Mouse (Mus musculus) urinary bladder, adult 18-20 months (tissue): Measurements from ENCODE around the gene Fxn.

Experiments
- DNase-seq, 2 experiments: peaks; one replicate each; pipeline ENCODE4 v3.0.0; 2022; ENCODE audit warnings: low spot score in 2 of 2, mixed read lengths in 2 of 2

Fxn gene

DNA sequence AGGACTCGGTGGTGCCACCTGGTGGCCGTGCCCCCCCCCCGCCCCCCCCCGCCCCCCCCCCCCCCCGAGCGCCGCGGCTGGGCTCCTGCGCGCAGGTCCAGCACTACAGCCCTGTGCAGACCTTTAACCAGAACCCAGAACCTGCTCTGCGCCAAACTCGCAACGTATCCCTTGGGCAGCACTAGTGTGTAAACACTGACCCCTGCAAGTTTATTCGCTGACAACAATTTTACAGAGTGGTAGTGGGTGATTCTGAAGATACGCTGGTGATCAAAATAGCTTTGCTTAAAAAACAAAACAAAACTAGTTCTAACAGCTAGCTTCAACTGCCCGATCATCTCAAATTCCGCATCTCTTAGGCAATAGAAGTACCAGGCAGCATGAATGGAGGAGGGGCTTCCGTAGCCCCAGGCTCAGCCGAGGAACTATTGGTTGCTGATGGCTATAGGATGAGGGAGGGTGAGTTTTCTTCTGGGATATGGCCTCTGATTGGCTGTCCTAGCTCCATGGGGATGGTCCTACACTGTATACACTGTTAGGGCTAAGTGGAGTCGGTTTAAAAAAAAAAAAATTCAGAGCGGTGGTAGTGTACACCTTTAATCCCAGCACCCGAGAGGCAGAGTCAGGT lies at the start of gene Fxn:
Gene Fxn, minus strand, starts transcription at position 5 of the 628 bp plus-strand sequence.
- no peak for DNase-seq

DNA sequence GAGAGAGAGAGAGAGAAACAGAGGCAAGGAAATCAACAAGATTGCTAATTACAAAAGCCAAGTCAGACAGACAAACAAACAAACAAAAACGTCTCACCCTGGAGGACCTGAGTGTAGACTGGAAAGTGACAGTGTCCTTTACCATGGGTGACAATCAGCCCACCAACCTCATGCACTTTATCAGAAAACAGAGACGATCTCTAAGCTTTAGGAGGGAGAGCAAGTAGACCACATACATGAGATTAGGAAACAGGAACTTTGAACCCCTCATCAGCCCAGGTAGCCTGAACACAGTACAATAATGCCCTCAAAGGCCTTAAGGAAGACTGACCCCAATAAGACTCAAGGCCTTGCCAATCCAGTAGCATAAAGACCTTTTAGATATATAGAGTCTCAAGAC lies 47.5 kb upstream of the Fxn start:
- DNase-seq: no peak

DNA sequence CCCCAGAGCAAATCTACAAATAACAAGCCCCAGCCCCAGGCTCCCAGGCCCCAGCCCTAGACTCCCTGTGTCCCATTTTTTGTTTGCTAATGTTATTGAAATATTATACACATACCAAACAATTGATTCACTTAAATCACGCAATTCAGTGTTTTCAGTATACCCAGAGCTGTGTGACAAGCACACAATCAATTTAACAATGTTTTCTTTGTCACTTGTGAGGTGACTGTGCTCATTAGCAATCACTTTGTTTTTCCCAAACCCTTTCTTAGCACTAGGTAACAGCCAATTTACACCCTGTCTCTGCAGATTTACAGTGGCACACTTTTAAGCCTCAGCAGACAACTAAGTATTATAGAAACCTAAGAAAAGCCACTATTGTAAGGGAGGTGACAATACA lies 46.6 kb upstream of the Fxn start:
- DNase-seq: no peak

DNA sequence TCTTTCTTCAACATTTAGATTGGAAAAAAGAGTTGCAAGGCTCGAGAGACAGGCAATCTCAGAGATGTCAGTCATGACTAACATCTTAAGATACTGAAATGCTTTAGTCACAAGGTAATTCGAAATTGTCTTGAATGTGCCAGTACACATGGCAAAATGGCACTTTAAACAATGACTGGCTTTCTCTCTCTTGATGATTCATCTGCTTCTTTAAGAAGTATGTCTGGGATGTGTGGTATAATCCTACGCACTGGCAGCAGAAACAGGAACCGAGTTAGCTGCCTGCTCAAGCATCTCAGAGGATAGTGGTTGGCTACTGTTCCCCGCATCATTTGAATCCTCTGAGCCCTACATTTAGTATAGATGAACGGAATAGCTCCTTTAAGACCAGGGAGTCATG lies 45.3 kb upstream of the Fxn start:
- DNase-seq: no peak

DNA sequence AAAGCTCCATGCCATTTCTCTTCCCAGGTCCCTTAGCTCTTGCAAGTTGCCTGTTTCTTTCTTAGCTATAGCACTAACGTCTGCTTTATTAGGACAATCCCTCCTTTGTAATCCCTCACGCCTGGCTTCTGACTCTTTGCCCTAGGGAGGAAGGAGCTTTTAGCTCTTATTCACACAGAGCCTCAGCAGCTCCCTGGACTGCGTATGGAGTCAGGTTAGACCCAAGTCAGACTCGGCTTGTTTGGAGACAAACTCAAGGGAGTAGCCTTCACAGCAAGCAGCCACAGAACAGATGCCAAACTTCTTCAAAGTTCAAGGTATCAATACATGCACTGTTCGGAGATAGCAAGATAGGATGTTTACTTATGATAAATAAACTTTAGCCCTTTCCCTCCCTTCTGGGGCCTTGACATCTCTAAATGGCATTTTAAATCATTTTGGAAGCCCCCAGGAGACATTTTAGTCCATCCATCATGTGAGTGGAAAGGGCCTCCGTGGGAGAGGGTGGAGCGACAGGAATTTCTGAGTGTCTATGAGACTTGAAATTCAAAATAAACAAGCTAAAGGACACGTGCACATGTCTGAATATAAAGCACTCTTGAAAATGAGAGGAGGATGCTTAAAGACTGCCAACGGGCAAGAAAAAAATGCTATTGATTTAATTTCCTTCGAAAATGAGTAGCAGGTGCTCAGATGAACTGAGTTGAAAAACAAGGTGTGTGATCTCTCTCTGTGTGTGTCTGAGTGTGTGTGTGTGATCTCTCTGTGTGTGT lies 43.6 kb upstream of the Fxn start:
- DNase-seq: no peak

DNA sequence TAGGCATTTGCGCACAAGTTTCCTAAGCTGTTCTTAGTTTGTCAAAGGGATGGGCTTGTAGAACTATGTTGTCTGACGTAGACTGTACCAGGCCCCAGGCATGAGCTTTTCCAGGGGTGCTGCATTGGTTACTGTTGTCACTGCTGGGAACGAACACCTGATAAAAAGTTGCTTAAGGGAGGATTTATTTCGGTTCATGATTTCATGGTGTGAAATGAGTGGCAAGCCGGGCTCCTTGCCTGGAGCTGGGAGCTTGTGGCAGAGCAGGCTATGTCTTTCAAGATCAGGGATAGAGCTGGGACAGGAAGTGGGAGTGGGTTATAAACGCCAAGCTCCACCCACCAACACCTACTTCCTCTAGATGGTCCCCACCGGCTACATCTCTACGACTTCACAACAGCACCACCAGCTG lies 41.5 kb upstream of the Fxn start:
- no peak for DNase-seq

DNA sequence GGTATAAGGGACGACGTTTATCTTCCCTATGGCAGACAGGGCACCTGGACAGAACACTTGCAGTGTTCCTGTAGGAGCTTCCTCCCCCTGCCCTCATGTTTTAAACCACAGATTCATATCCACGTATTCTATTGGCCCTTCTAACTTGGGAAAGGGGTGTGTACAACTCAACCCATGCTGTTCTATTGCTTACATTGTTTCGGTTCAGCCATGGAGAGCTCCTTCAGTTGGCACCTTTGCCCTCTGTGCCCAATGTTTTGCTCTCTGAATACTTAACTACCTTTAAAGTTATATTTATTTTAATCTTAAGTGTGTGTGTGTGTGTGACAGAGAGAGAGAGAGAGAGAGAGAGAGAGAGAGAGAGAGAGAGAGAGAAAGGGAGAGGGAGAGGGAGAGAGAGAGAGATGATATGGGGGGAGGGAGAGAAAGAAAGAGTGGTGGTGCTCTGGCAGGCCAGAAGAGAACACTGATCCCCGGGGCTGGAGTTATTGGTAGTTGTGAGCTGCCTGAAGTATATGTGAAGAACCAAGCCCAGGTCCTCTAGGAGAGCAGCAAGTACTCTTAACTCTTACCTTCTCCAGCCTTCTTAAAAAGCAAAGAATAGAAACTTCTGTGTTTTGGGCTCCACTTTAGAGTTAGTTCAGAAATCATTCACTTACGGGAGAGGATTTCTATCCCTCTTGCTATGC lies 41.0 kb upstream of the Fxn start:
- no peak for DNase-seq

DNA sequence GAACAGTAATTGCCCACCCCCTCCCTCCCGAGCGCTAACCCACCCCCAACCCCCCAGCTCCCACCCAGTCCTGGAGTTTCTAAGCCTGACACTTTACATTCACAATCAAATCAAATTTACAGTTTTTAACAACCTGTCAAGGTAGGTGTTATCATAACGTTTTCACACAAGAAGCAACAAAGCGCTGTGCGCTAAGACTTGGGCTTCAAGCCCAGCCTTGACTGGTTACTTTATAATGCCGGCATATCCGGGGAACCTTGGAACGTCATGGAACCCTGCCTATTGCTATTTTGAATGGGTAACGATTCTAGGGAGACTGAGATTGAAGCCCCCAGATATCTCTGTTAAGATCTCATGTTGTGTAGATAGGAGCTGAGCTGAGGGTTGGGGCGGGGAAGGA lies 37.8 kb upstream of the Fxn start:
- no peak for DNase-seq

DNA sequence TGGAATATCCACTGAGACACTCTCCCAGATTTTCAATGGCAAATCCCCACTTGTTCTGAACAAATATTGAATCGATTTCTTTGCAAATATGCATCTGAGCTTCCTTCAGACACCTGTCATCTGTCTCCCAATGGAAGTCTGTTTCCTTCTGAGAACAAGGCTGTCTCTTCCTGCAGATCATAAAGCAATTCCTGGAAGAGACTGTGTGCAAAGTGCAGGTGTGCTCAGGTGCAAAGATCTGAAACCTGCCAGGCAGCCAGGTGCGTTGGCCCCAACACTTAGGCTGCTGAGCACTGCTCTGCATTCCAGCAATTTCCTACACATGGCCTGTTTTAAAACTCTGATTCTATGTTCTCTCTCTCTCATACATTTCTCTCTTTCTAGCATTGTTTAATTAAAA lies 37.3 kb upstream of the Fxn start:
- DNase-seq: no peak

DNA sequence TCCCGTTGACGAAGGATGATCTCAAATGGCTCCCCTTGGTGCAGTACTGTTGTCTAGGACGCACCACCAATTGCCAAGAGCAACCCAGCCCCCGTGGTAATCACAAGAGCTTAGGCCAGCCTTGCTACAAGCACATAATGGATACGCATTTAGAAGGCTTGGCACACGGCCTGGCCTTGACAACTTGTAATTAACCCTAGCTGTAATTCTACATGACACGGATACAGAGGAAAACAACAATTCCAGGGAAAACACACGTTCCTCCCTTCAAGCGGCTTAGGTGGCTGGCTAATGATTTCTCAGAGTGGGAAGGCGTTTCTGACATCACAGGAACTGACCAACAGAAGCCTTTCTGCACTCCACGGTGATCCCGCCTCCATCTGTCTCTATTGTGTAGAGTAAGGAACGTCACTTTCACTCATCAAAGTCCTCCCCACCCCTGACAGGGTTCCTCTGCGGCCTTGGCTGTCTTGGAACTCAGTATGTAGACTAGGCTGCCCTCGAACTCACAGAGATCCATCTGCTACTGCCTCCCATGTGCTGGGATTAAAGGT lies 36.7 kb upstream of the Fxn start:
- DNase-seq: no peak

DNA sequence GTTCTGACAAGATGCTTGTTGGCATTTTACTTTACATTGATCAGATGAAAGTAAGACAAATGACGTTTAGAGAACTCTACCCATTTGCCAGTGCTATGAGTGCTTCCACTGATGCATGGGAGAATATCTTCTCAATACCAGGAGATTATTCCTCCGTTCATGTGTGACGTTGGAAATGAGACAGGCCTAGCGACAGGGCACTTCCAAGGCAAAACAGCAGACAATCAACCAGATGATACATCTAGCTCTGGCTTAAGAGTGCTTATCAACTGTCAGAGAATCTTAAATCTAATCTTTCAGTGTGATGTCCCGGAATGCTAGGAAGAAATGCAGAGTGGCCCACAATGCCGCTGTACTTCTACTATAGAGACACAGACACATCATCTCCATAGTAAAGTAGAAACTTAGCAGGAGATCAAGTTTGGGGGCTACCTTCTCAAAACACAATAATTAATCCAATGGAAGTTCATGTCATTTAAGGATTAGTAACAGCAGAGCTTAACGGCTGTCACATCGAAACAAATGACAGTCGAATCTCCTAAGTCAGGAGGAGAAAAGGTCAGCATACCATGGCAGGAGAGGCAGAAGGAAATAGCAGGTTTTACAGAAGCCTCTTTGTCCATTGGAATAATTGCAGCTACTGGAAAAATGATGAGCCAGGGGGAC lies 35.8 kb upstream of the Fxn start:
- no peak for DNase-seq

DNA sequence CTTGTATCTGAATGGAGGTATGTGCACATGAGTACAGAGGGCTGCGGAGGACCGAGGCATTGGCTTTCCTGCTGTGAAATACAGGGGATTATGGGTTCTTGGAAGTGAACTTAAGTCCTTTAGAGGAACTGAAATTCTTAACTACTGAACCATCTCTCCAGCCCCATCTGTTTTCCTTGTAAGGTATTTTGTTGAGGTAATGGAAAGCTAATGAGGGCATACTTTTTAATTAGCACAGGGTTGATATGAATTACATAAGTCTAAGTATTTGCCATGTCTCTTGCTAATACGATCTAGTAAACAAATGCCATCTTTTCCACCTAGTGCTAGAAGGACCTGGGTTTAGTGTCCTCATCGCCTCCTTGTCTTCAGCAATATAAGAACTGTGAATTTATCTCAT lies 34.8 kb upstream of the Fxn start:
- no peak for DNase-seq

DNA sequence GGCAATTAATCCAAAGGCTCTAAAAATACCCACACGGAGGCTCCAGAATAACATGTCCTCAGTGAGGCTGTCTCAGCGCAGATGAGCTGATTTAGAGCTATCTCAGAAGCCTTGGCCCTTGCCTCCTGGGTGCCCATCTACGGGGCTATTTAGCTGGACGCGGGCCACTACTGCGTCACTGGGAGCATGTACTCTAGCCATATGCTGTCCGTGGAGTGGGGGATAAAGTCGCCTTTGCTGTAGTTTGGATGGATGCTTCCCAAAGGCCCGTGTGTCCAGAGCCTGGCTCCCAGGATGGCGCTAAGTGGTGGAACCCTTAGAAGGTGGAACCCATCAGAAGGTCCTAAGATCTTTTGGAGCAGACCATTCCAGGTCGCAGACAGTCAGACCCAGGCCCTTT lies 34.3 kb upstream of the Fxn start:
- no peak for DNase-seq

DNA sequence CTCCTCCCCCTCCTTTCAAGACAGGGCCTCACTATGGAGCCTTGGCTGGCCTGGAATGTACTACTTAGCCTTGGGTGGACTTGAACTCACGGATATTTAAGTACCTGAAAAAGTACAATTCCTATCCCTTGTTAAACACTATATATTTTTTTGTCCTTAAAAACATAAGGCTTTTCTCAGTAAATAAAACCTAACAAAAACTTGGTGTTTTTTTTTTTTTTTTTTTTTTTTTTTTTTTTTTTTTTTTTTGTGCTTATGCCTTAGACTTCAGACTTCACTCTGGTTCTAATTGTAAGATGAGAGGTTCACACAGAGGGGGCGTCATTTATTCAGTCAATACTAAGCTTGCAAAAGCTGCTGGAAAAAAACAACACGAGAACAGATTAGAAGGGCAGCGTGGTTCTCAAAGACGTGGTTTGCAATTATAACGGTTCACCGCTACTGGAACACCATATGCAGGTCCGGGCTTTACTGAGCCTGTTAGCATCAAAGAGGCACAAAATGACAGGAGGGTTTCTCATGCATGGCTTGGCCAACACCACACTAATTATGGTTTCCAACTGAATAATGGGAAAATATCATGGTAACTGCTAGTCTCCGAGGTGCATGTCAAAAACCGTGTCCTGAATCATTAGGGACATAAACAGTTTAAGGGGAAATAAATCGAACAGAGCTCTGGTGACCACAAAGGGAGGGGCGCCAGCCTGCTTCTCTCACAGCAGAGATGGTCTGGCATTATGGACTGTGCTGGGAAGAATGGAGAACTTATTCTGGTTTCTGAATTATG lies 32.3 kb upstream of the Fxn start:
- no peak for DNase-seq

DNA sequence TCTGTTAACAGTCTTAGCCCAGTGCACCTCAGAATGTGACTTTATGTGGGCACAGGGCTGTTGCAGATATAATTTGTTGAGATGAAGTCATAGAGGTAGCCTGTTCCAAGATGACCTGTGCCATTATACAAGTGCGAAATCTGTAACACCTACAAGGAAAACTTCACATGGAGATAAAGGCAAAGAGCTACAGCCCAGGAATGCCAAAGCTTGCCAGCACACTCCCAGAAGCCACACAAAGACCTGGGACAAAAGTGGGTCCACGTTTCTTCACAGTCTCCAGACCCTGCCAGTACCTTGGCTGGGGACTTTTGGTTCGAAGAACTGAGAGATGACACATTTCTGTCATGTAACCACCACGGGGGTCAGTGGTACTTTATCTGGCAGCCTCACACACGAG lies 31.6 kb upstream of the Fxn start:
- no peak for DNase-seq

DNA sequence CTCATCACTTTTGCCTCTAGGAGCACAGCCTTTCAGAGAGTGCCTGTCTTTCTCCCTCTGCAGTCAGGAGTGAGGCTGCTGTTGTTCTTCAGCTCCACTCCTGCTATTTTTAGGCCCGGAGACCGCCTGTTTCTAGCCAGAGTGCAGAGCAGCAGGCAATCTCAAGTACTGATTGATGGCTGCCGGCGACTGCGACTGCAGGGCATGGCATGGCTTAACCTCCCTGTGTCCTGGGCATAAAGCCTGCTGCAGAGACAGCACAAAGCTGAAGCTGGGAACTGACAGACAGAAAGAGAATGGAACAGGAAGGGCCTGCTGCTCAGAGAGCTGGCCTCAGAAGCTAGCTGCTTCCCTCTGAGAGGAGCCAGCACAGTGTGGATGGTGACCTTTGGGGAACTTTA lies 27.9 kb upstream of the Fxn start:
- DNase-seq: no peak

DNA sequence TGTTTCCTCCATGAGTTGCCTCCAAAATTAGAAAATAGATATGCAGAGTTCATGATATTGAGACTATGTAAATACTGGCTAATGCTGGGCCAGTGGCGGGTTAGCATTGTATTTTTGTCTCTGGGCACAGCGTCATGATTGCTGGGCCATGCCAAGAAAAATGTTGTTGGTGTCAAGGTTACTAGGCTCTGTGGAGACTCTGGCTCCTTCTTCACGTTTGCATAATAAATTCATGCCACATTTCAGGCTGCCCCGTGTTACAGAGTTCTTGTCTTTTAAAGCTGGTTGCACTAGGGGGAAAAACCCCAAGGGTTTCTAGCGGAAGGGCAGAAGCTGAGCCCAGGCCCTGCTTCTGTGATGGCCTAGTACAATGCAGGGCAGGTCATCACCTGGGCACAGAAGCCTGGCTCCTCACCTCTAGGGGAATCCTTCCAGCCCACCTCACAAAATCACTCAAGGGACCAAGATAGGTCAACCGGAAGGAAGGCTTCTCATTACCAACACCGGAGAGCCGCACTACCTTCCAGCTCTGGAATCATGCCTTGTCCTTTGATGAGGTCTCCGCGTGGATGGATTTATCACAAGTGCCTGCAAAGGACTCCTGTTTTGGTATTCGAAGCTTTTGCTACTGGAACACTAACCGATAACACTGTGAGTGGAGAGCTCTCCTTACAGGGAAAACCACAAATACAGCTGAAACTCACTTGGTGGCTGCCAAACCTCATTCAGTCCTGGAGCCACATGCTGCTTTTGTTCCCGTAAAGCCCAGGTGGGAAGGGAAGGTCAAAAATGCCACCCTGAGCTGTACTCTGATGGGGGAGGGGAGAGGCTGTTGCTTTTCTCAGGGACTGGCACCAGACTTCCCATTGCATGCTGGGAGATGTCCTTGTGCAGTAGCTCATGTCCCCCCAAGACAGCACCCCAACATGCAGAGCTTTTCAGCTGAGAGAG lies 27.1 kb upstream of the Fxn start:
- no peak for DNase-seq

DNA sequence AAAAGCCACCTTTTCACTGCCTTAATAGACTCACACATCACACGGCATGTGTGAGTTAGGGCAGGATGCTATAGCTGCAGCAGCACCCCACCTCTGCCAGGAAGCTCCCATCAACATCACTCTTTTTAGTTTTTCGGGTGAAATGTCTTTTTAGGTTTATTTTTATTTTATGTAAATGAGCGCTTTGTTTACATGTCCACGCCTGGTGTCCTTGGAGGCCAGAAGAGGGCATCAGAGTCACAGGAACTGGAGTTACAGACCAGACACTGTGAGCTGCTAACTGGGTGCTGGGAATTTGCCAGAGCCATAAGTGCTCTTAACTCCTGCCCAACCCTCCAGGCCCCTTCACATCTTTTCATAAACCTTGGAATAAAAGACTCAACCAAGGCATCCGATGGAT lies 25.9 kb upstream of the Fxn start:
- no peak for DNase-seq

DNA sequence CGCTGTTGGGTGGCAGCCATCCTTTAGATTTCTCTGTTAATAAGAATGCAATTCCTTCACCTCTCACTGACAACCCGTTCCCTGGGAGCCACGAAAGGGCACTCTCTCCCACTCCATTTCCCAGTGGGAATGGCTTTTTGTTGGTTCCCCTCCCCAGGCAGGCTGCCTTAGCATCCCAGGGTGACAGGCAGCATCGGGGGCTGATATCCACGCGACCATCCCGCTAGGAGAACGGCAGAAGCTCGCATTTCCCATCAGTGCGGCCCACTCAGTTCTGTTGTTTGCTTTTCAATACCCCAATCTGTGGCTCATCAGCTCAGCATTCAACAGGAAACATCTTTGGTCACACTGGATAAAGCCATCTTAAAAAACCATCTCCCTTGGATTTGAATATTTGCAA lies 21.8 kb upstream of the Fxn start:
- DNase-seq: no peak

DNA sequence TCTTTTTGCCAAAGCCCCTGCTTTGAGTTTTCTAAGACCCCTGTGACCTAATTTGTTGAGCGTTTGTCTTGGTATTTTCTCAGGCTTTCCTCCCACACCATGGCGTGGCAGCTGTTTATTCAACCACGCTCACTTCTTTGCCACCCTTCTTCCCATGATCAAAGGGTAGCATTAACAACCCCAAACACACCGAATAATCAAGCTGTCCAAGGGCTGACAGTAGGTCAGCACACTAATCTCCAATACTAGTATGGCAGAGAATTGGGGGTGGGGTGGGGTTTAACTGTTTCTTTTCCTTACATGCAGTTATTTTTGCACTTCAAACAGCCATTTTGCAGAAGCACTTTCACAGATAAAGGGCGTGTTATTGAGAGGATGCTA lies 21.4 kb upstream of the Fxn start:
- no peak for DNase-seq
